Mouse (Mus musculus) thymus, postnatal 0 days (tissue): ENCODE data around the gene Zgpat. TPM values are rescaled to one million over a fixed set of nuclear protein-coding genes. Genes with fewer than 3 reads are reported as not detected.

Experiments used
- DNase-seq: peaks from one replicate; pipeline ENCODE4 v3.0.0-alpha.2; 2015; ENCODE audit warnings: low spot score
- polyA plus RNA-seq: library from polyadenylated mRNA; unstranded; fragments of >200 nt; fragmentation: Nextera tagmentation; extraction: Ambion mirVana; gene quantifications from 2 replicates; pipeline ENCODE4 v1.2.1, GENCODE M21; 2015

Gene Zgpat
- polyA plus RNA-seq: 36.4 and 37.6 TPM in 2 replicates

DNA sequence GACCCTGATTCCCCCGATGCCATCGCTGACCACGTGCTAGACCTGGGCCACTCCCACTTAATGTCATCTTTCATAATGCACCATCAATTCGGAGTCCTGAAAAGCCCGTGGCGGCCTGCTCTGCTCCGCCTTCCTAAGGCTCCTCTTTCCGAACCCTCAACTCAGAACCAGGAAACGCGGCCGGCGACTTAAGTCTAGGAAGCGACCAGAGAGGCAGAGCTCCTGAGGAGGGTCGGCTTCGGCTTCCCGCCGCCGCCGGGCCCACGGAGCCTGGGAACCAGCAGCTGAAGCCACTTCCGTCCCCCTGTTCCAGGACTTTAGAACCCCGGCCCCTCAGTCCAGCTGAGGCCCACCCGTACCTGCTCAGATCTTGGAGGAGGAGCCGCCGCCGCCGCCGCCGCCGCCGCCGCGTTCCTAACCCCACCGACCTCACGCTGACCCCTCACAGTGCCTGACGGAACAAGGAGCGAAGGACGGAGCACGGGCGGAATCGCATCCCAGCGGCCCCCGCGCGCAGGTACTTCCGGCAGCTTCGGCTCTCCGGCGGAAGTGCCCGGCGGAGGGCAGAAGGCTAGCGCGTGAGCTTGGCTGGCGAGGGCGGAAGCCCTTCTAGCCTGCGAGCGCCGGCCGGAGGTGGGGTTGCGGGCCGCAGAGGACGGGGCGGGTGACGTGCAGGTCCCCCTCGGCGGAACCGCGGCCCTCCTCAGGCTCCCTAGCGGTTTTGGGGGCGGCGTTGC is at the start of gene Zgpat, which contains the start of gene Arfrp1:
Gene Zgpat (plus strand): TSS at position 69 of the 737 bp plus-strand sequence.
Gene Arfrp1 (minus strand): TSS at position 545 of the 737 bp plus-strand sequence.
- peak; percentile 84 for DNase-seq

DNA sequence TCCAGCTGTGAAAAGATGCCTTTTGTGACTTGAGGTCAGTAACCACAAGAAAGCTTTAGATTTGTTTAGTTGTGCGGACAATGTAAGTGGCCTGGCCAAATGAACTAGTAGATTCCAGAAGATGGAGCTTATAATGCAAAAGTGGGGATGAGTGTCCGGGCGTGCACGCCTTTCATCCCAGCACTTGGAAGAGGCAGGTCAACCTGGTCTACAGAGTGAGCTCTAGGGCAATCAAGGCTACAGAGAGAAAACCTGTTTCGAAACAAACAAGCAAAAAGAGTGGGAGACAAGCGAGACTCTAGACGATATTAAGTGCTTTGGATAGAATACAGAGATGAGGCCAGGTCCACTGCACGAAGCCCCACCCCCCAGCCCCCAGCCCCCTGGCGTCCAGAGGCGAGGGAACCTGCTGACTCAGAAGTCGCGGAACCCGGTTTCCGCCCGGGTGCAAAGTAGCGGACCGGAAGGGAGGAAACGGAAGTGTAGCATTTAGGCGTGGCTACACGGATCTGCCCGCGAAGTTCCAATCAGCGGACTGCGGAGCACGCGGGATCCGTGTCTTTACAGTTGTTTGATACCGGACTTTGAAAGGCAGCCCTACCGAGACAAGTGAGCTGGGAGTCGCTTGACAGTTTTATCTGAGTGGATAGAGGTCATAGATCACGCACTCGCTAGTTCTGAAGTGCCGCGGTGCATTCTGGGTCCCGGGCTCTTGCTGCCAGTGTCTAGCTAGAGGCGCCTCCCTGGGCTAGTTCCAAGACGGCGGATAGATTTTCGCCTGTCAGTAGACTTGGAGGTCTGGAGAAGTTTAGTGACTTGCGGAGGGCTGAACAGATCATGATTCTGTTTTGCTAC is 45.3 kb upstream of the Zgpat start, which contains the start of gene Rtel1:
Gene Rtel1 (plus strand): TSS at position 492 of the 855 bp plus-strand sequence.
- peak; percentile 88 for DNase-seq

DNA sequence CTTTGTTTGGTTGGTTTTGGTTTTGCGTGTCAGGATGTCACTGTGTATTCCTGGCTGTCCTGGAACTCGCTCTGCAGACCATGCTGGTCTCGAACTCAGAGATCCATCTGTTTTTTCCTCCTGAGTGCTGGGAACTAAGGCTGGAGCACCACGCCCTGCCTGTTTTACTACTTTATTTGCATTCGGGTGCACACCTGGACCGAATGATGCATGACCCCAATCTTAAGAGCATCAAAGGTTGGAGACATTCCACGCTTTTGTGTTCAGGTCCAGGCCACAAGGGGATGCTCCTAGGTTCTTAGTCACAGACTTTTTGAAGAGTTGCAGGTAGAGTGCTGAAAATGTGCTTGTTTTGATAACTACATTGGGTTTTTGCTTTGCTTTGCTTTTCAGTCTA is 44.6 kb upstream of the Zgpat start:
- DNase-seq: no peak

DNA sequence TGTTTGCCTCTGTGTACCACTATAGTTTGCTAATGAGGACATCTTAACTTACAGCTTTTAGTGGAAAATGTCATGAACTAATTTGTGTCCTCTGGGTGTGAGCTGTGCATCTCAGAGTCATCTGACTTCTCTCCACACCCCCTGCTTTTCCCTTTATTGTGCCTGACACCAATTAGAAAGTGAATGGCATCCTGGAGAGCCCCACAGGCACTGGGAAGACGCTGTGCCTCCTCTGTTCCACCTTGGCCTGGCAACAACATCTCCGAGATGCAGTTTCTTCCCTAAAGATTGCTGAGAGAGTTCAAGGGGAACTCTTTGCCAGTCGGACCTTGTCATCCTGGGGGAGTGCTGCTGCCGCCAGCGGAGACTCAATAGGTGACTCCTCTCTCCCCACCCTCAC is 42.6 kb upstream of the Zgpat start:
- no peak for DNase-seq

DNA sequence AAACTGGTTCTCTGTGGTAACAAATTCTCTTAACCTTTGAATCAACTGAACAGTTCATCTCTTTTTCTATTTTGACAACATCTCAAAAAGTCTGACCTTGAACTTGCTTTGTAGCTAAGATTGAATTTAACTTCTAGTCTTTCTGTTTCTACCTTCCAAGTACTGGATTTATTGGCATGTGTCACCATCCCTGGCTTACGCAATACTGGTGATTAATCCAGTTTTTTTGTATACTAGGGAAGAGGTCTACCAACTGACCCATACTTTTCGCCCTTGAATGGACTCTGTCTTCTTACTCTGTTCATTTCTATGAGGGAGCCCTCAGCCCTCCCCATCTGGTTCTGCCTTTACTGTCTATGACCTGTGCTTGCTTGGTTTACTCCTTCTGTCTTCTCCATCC is 38.6 kb upstream of the Zgpat start:
- no peak for DNase-seq

DNA sequence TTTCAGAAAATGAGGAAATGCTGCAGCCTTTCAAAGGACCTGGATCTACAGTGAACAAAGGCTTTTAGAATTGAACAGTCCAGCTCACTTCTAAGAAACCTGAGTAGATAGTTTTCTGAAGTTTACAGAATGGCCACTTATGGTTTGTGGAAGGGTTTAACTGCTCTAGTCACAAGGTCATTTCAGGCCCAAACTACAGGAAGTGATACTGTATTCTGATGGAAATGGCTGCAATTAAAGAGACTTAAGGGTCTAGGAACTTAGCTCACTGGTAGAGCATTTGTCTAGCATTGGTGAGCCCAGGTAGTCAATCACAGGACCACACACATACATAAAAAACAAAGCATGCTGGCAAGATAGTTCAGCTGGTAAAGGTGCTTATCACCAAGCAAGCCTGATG is 32.2 kb upstream of the Zgpat start:
- no peak for DNase-seq

DNA sequence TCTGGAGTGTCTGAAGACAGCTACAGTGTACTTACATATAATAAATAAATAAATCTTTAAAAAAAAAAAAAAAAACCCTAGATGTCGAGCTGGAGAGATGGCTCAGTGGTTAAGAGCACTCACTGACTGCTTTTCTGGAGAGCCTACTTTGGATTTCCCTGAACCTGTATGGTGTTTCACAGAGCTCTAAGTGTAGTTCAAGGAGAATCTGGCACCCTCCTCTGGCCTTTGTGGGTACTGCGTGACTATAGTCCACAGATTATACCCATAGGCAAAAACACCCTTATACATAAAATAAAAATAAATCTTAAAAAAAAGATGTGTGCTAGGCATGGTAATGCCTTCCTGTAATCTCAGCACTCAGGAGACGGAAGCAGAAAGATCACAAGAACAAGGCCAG is 30.7 kb upstream of the Zgpat start:
- peak; percentile 70 for DNase-seq

DNA sequence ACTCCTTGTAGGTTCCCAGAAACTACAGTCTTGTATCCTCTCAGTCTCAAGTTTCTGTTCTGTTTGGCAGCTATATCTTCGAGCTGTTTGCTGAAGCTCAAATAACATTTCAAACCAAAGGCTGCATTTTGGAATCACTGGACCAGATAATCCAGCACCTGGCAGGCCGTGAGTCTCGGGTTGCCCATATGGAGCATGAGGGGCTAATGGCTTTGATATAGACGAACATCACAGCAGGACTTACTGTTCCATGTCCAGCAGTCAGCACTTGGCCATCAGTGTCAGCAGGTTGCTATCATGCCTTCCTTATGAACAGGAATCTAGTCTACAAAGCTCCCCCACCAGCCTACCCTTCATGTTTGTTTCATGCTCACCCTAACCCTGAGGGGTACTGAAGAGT is 24.3 kb upstream of the Zgpat start:
- DNase-seq: no peak

DNA sequence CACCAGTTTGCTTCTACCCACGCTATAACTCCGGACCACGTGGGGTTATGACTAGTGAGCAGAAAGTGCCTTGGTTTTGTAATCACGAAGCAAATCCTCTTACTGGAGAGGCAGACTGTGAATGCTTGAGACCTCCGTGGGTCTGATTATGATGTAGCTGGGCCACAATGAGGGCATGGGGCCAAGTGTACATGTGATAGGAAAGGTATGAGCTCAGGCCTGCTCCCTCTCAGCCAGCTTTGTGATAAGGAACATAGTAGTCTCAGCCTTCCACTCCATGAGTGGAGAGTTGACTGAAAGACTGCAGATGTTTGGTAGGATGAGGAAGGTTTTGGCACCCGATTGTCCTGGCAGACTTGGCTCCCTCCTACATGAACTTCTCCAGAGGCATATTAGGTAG is 22.0 kb upstream of the Zgpat start:
- DNase-seq: no peak

DNA sequence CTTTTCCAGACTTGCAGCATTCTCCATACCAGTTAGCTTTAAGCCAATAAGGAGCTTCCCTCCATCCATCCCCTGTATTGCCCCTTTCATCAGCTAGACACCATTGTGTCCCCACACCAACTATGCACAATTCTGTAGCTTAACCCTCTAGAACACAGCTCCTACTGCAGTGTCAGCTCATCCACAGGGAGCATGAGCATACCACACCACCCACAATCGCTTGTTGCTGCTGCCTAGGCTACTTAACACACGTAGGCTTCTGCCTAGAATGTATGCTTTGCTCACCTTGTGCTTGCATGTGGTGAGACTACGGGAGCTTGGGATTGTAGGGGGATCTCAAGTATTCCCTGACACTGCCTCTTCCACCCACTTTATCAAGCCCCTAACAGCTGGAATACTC is 7.9 kb upstream of the Zgpat start:
- no peak for DNase-seq

DNA sequence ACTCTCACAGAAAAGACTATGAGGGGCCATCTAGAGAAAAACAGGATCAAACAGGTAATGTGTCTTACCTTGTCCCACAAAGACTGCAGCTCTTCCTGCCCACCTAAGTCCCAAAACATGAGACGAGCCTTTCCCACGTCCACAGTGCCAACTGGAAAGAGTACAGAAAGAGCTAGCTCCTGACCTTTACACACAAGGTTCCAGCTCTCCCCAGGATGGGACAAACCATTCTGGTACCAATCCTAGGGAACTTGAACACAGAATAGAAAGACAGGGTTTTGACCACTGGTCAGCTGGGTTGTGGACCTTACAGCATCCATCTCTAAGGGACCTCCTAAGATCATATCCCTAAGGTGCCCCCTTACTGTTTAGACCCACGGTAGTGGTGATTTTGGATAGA is 782 bp upstream of the Zgpat start:
- DNase-seq: no peak

DNA sequence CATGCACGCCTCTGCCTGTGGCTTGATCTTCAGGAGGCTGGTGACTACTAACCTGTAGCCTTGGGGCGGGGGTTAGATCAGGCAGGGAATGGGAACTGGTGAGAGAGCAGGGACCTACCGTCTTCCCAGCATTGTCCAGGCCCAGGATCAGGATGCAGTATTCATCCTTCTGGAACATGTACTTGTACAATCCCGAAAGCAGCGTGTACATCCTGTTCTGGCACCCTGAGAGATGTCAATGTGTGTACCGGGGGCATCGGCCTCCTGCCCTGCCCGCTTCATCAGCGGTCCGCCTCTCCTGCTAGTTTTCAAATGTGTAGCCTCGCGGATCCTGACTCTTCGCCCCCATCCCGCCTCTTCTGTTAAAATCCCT is 255 bp upstream of the Zgpat start:
- DNase-seq: no peak

DNA sequence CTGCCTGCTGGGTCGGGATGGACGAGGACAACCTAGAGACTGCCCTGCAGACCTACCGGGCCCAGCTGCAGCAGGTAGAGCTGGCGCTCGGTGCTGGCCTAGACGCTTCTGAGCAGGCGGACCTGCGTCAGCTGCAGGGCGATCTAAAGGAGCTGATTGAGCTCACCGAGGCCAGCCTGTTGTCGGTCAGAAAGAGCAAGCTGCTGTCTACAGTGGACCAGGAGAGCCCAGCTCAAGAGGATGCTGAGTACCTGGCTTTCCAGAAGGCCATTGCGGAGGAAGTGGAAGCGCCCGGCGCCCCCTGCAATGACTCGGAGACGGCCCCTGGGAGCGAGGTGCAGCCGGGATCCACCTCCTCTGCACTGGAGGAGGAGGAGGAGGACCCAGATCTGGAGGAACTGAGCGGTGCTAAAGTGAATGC is 937 bp downstream of the Zgpat start:
- peak; percentile 31 for DNase-seq

DNA sequence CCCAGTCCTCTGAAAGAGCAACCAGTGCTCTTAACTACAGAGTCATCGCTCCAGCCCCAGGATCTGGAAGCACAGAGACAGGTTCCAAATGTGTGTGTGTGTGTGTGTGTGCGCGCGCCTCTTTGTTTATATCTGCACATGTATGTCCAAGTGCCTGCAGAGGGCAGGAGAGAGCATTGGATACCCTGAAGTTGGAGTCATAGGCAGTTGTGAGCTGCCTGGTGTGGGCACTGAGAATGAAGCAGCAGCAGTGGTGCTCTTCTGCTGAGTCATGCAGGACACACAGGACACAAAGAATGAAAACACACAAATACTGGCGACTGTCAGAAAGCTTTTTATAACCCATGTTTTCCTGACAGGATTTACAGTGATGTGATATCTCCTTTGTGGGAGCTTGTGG is 5.3 kb downstream of the Zgpat start:
- DNase-seq: no peak

DNA sequence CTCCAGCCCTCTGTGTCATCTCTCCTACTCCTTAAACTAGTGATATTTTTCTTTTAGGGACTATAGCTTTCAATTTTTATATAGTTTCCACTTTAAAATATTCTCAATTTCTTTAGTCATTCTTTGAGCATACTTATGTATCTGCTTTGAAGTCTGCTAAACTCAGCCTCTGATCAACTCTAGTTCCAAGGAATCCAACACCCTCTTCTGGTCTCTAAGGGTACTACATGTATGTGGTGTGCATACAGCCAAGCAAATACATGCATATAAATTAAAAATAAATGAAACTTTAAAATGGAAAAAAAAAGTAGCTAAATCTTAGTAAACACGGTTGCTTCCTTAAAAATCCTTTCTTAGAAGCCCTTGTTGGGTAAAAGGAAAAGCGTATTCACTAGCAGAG is 11.1 kb downstream of the Zgpat start:
- peak; percentile 60 for DNase-seq

DNA sequence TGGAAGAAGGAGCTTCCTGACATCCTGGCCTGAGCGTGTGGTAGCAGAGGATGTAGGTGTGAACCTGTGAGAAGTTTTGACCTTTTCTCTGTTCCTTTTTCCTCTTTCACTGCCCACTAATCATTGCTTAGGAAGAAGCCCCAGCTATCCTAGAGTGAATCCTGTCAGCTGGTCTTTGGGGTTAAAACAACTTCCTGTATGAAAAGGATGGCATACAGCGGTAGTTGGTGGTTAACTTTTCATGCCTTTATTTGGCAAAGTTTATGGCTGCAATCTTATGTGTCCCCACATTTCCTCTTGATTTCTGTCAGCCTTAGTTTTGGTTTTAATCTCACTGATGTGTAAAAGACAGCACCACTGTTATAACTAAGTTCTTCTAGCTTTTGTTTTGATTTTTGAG is 12.5 kb downstream of the Zgpat start:
- no peak for DNase-seq

DNA sequence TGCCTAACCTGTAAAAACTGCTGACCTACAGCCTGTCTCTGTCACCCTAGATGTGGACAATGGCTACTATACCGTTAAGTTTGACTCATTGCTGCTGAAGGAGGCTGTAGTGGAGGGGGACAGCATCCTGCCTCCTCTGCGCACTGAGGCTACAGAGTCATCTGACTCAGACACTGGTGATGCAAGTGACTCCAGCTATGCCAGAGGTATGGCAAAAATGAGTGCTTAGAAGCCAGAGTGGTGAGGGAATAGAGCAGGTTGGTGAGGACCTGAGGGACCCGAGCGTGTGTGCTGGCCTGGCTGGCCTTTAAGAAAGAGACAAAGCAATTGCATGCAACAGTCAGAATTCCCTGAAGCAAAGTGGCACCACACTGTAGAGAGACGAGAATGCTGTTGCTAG is 14.0 kb downstream of the Zgpat start:
- DNase-seq: no peak

DNA sequence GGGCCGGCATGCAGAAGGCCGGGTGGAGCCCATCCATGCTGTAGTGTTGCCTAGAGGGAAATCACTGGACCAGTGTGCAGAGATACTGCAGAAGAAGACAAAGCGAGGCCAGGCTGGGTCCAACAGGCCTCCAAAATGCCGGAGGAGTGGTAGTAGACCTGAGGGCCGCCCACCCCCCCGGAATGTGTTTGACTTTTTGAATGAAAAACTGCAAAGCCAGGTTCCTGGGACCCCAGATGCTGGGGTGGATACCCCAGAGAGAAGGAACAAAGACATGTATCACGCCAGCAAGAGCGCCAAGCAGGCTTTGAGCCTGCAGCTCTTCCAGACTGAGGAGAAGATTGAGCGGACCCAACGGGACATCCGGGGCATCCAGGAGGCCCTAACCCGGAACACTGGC is 15.1 kb downstream of the Zgpat start, which contains the start of gene Lime1:
Gene Lime1 (plus strand): TSS at position 301 of the 400 bp plus-strand sequence.
- no peak for DNase-seq

DNA sequence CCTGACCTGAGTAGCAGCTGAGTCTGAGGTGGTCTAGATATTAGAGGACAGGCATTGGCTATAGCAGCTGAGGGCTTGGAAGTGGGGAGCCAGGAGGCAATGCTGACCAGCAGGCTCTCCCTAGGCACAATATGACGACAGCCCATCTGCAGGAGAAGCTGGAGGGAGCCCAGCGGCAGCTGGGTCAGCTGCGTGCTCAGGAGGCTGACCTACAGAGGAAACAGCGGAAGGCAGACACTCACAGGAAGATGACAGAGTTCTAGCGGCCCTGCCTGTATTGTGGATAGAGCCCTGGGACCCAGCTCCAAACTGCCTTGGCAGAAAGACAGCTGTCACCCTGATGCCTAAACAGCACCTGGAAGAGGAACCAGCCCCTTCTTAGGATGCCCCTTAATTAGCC is 15.5 kb downstream of the Zgpat start:
- no peak for DNase-seq

DNA sequence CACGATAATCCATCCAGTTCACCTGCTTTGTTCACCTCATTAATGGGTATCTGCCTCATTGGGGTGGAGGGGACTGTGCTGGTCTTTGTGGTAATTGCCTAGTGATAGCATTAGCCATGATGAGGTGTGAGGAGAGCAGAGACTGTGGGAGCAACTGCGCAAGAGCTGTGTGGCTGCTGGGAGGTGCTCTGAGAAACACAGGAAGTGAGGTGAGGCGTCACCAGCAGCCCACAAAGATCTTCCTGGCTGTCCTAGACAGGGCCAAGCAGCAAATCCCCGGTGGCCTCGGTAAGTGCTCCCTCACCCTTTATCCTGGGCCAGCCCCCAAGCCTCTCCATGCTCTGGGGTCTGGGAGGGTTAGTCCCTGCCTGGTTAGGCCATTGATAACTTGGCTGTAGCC is 16.4 kb downstream of the Zgpat start:
- peak; percentile 23 for DNase-seq

DNA sequence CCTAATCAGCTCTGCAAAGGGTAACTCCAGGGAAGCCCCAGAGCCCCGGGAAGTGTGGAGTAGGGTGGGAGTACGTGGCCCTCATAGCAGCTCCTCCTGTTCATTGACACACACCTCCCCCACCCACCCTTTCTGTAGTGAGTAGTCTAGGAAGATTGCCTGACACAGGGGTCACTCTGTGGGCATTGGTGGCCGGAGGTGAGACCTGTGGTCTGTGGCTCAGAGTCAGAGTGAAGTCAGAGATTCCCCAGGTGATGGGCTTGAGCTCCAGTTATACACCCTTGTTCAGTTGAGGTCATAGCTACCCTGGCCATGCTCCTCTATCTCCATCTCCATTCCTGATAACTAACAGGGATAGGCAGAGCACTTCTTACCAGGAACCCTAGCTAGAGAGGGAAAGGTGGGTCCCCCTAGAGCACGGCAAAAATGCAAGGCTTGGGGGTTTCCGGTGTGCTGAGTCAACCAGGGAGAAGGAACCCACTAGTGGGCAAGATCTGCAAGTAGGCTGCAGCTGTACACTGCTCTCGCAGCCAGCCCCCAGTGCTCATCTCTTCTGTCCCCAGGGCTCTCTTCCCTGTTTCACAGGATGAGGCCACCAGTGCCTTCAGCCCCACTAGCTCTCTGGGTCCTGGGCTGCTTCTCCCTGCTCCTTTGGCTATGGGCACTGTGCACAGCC is 17.0 kb downstream of the Zgpat start:
- no peak for DNase-seq

DNA sequence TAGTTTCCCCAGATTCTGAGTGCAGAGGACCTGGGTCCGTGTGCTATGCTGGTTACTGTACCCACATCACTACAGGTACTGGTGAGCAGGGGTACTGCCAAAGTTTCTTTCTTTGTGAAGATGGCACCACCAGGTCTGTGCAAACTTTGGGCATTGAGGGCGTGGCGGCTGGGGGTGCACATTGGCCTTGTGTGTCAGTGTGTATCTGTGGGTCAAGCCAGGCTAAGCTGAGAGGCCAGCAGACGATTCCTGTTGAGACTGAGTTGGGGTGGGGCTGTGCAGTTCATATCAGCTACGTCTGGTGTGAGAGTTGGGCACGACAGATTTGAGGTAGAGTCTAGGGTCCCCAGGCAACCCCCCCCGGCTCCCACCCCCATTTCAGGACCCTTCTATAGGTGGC is 19.7 kb downstream of the Zgpat start:
- DNase-seq: no peak
